Comparison of ENCODE assay signal across 8 mouse cellular contexts in the genomic region with DNA sequence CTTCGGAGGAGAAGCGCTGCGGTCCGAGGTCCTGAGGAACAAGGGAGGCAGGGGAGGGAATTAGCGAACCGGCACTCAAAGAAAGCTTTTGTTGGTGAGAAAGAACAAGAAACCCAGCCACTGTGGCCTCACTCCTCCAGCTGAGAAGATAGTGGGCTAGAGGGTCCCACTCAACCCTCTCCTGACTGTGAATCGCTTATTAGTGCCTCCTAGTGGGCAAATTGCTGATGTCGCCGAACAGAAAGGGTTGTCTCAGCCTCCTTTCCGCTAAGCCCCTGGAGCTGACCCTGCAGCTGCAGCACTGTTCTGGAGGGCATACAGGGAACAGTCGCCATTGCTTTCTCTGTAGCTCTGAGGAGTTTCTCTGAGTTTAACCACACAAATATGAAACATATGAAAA. TPM values are rescaled to one million over a fixed set of nuclear protein-coding genes. Genes with fewer than 3 reads are reported as not detected.
DNase-seq lines count a peak whose midpoint lies in the region; ATAC-seq and TF ChIP-seq lines count a peak whose summit lies in the region.

No protein-coding gene starts in this region.

- H3K27me3 ChIP-seq in embryonic facial prominence, embryonic 12.5 days, result no peaks in the 10 kb centered on the region
- no peaks in the 10 kb centered on the region for H3K27me3 ChIP-seq in hindbrain, embryonic 10.5 days (ENCODE audit: insufficient read depth, poor library complexity, severe bottlenecking)
- H3K27me3 ChIP-seq in limb, embryonic 15.5 days, result no peaks in the 10 kb centered on the region
- H3K27me3 ChIP-seq in midbrain, embryonic 14.5 days (ENCODE audit: control insufficient read depth, insufficient read depth, low read length), result no peaks in the 10 kb centered on the region

- 38% methylated on average over 11 of the region's 11 CpGs for WGBS in embryonic facial prominence, embryonic 12.5 days
- 47% methylated on average over 11 of the region's 11 CpGs for WGBS in hindbrain, embryonic 10.5 days
- WGBS in limb, embryonic 15.5 days, result 49% methylated on average over 11 of the region's 11 CpGs
- 43% methylated on average over 11 of the region's 11 CpGs for WGBS in midbrain, embryonic 14.5 days

- H3K36me3 ChIP-seq in ES-E14 (ENCODE audit: control insufficient read depth, insufficient read depth, low read length, poor library complexity, severe bottlenecking), result no peaks in the 10 kb centered on the region
- H3K36me3 ChIP-seq in embryonic facial prominence, embryonic 12.5 days, result no peaks in the 10 kb centered on the region
- no peaks in the 10 kb centered on the region for H3K36me3 ChIP-seq in hindbrain, embryonic 10.5 days
- no peaks in the 10 kb centered on the region for H3K36me3 ChIP-seq in limb, embryonic 15.5 days
- no peaks in the 10 kb centered on the region for H3K36me3 ChIP-seq in midbrain, embryonic 14.5 days (ENCODE audit: control insufficient read depth, insufficient read depth, low read length)

- peak overlapping the region; percentile 49 to 56 for H3K4me3 ChIP-seq in ES-E14 (ENCODE audit: insufficient read depth in 1 of 2, low read depth in 1 of 2, low read length in 2 of 2, poor library complexity in 1 of 2, severe bottlenecking in 1 of 2)
- H3K4me3 ChIP-seq in embryonic facial prominence, embryonic 12.5 days, result no peak overlapping the region
- peak overlapping the region; percentile 34 for H3K4me3 ChIP-seq in hindbrain, embryonic 10.5 days
- H3K4me3 ChIP-seq in limb, embryonic 15.5 days, result peak overlapping the region; percentile 19
- no peak overlapping the region for H3K4me3 ChIP-seq in midbrain, embryonic 14.5 days (replicated peaks; ENCODE audit: low read depth, low read length)

- H3K9ac ChIP-seq in ES-E14 (ENCODE audit: insufficient read depth, low read depth, low read length, poor library complexity, severe bottlenecking), result peak overlapping the region; percentile 63
- H3K9ac ChIP-seq in embryonic facial prominence, embryonic 12.5 days, result no peak overlapping the region
- no peak overlapping the region for H3K9ac ChIP-seq in limb, embryonic 15.5 days
- no peak overlapping the region for H3K9ac ChIP-seq in midbrain, embryonic 14.5 days (replicated peaks; ENCODE audit: low read length)

- ATAC-seq in embryonic facial prominence, embryonic 12.5 days (ENCODE audit: insufficient number of reproducible peaks, insufficient read depth, low FRiP score, low TSS enrichment), result no peak
- no peak for ATAC-seq in limb, embryonic 15.5 days (ENCODE audit: insufficient number of reproducible peaks, low FRiP score, low TSS enrichment, low read depth)
- no peak for ATAC-seq in midbrain, embryonic 14.5 days (ENCODE audit: low FRiP score, low TSS enrichment)

- no peak overlapping the region for H3K27ac ChIP-seq in ES-E14 (ENCODE audit: insufficient read depth, low read depth, low read length, poor library complexity, severe bottlenecking)
- no peak overlapping the region for H3K27ac ChIP-seq in embryonic facial prominence, embryonic 12.5 days
- peak overlapping the region; percentile 59 for H3K27ac ChIP-seq in hindbrain, embryonic 10.5 days
- no peak overlapping the region for H3K27ac ChIP-seq in limb, embryonic 15.5 days
- no peak overlapping the region for H3K27ac ChIP-seq in midbrain, embryonic 14.5 days (replicated peaks; ENCODE audit: low read depth, low read length)

- no peaks in the 10 kb centered on the region for H3K9me3 ChIP-seq in ES-E14 (ENCODE audit: control insufficient read depth, insufficient read depth, low read depth, low read length)
- H3K9me3 ChIP-seq in embryonic facial prominence, embryonic 12.5 days, result no peaks in the 10 kb centered on the region; the same call in 1 of the 2 replicates
- H3K9me3 ChIP-seq in hindbrain, embryonic 10.5 days, result no peaks in the 10 kb centered on the region
- H3K9me3 ChIP-seq in limb, embryonic 15.5 days, result no peaks in the 10 kb centered on the region
- no peaks in the 10 kb centered on the region for H3K9me3 ChIP-seq in midbrain, embryonic 14.5 days (ENCODE audit: control insufficient read depth, low read length)

- H3K4me2 ChIP-seq in embryonic facial prominence, embryonic 12.5 days (replicated peaks), result peak overlapping the region; percentile 35
- peak overlapping the region; percentile 31 for H3K4me2 ChIP-seq in limb, embryonic 15.5 days
- peak overlapping the region; percentile 32 for H3K4me2 ChIP-seq in midbrain, embryonic 14.5 days (ENCODE audit: low read length)

- H3K4me1 ChIP-seq in ES-E14 (ENCODE audit: control insufficient read depth in 2 of 2, insufficient read depth in 2 of 2, low read length in 2 of 2, poor library complexity in 1 of 2), result no peaks in the 10 kb centered on the region; a peak in 2 of 4 replicates
- H3K4me1 ChIP-seq in embryonic facial prominence, embryonic 12.5 days, result no peaks in the 10 kb centered on the region
- H3K4me1 ChIP-seq in hindbrain, embryonic 10.5 days (replicated peaks), result peaks cover 9% of the 10 kb centered on the region
- H3K4me1 ChIP-seq in limb, embryonic 15.5 days, result no peaks in the 10 kb centered on the region
- H3K4me1 ChIP-seq in midbrain, embryonic 14.5 days (ENCODE audit: control insufficient read depth, insufficient read depth, low read length), result no peaks in the 10 kb centered on the region

- DNase-seq in 416B (ENCODE audit: low read depth) (peak; percentile 67), ES-E14 (ENCODE audit: low read depth, low spot score) (peak; percentile 63)
- peak; percentile 56 for DNase-seq in hindbrain, embryonic 10.5 days (ENCODE audit: low spot score)
- peak; percentile 35 for DNase-seq in midbrain, embryonic 14.5 days
- DNase-seq in thymus, postnatal 10 days (ENCODE audit: low spot score in 2 of 2), result peak; percentile 46 to 70
- no peak for DNase-seq in left cerebral cortex, adult 8-10 months (ENCODE audit: low spot score in 2 of 2)

- in situ Hi-C loops in ES-E14 (cut with MboI; ENCODE audit: low sequenced_read_pairs in 2 of 2, unreplicated experiment in 2 of 2), result no loop called here

TF ChIP-seq in ES-E14, 5 proteins besides CTCF, POLR2A, EP300 and RAD21:
- TF ChIP-seq HCFC1 (IDR thresholded peaks at IDR 0.05; ENCODE audit: borderline replicate concordance, insufficient read depth, low read length) (no peak), MAFK (IDR thresholded peaks at IDR 0.05; ENCODE audit: insufficient read depth, low read depth, low read length) (no peak), ZC3H11A (IDR thresholded peaks at IDR 0.05; ENCODE audit: borderline replicate concordance, low read depth, low read length) (no peak), CHD2 (IDR thresholded peaks at IDR 0.05; ENCODE audit: low read depth, low read length) (no peak), ZNF384 (IDR thresholded peaks at IDR 0.05; ENCODE audit: low read depth, low read length) (no peak)
TF ChIP-seq in ES-E14: peak in this region for 0.

RNA-seq across cellular contexts. Expression of a gene that starts 21.0 kb away (rescaled TPM):
- 30.7 and 37.4 TPM in 2 replicates for total RNA-seq in ES-E14 (2012; rRNA removed)
- polyA plus RNA-seq in embryonic facial prominence, embryonic 12.5 days (2016; fragmentation: Nextera tagmentation; extraction: Ambion mirVana), result 30.6 and 31.4 TPM in 2 replicates
- 10.2 and 11.5 TPM in 2 replicates for polyA plus RNA-seq in hindbrain, embryonic 10.5 days (2016; fragmentation: Nextera tagmentation; extraction: Ambion mirVana)
- 16.1 and 19.8 TPM in 2 replicates for polyA plus RNA-seq in limb, embryonic 15.5 days (2015; fragmentation: Nextera tagmentation; extraction: Ambion mirVana)
- 17.7 and 18.6 TPM in 2 replicates for polyA plus RNA-seq in midbrain, embryonic 14.5 days (2014; fragmentation: Nextera tagmentation; extraction: Ambion mirVana)
- 10 to 100 TPM; 31.5 to 38.2 (median 33.7) TPM for total RNA-seq in left cerebral cortex, adult 8-10 months (2022)

Comparison
In these comparisons a context has a peak if more than half of its experiments do, and no peak if none do; other contexts are left out.
1. DNase-seq: peak in 416B (single experiment), ES-E14 (single experiment), hindbrain, embryonic 10.5 days (single experiment), midbrain, embryonic 14.5 days (single experiment) and thymus, postnatal 10 days (2 of 2); none in left cerebral cortex, adult 8-10 months (0 of 2).
2. H3K4me3 ChIP-seq: peak in ES-E14 (2 of 2), hindbrain, embryonic 10.5 days (single experiment) and limb, embryonic 15.5 days (single experiment); none in embryonic facial prominence, embryonic 12.5 days (single experiment) and midbrain, embryonic 14.5 days (single experiment).
3. Peak in every context shown above with its lines, with median percentiles within 50 percentile points of each other: H3K4me2 ChIP-seq.